Mouse (Mus musculus) CH12.LX (cell line): Measurements from ENCODE around the gene Gm13278.
"Not testable (repeated sequence)": the region's sequence is repeated elsewhere in the genome, so short reads cannot be mapped to it uniquely, and the experiment has no call there.

Experiments
- CHD2 ChIP-seq: IDR thresholded peaks from 2 replicates; pipeline ENCODE4 v1.6.1; 2011; ENCODE audit warnings: low read length, improper control_type of control experiment
- CTCF ChIP-seq, 2 experiments: IDR thresholded peaks in 1 of 2; conservative IDR thresholded peaks in 1 of 2; 2 replicates each; pipeline ENCODE4 v1.5.1; 2011 to 2012; ENCODE audit warnings: low read depth in 2 of 2, low read length in 2 of 2, improper control_type of control experiment in 1 of 2, inconsistent platforms in 1 of 2, mild to moderate bottlenecking in 1 of 2, moderate library complexity in 1 of 2
- EP300 ChIP-seq: IDR thresholded peaks from 2 replicates; pipeline ENCODE4 v1.6.1; 2011; ENCODE audit warnings: low read length, improper control_type of control experiment
- MAZ ChIP-seq: IDR thresholded peaks from 2 replicates; pipeline ENCODE4 v1.6.1; 2012; ENCODE audit warnings: low read depth, mild to moderate bottlenecking, inconsistent platforms, low read length, improper control_type of control experiment, moderate library complexity
- POLR2A ChIP-seq: IDR thresholded peaks from 2 replicates; pipeline ENCODE4 v1.6.1; 2011; ENCODE audit warnings: low read depth, mild to moderate bottlenecking, improper control_type of control experiment, low read length
- POLR2AphosphoS2 ChIP-seq: IDR thresholded peaks from 2 replicates; pipeline ENCODE4 v1.6.1; 2011; ENCODE audit warnings: low read depth, low read length, improper control_type of control experiment
- SMC3 ChIP-seq: IDR thresholded peaks from 2 replicates; pipeline ENCODE4 v1.6.1; 2011; ENCODE audit warnings: low read depth, low read length, improper control_type of control experiment

GRCm38 (mm10) chr4:88805761-88806160 lies 14.4 kb downstream of the Gm13278 start:
- TF ChIP-seq CTCF (conservative IDR thresholded peaks at IDR 0.05 in 1 of 2, IDR thresholded peaks at IDR 0.05 in 1 of 2; ENCODE audit: low read depth in 2 of 2, low read length in 2 of 2); EP300; POLR2A; POLR2AphosphoS2; MAZ; SMC3; CHD2: not testable (repeated sequence)
